Mouse (Mus musculus): Measurements from ENCODE around the gene Tspan15.

GRCm38 (mm10) chr10:62269278-62269677 is 38.2 kb upstream of the Tspan15 start:
- TF ChIP-seq EP300 (IDR thresholded peaks at IDR 0.05; ENCODE audit: insufficient read depth, low read depth, low read length) (no peak), CTCF (IDR thresholded peaks at IDR 0.05; ENCODE audit: low read depth, low read length) (no peak)
